Mouse (Mus musculus) left cerebral cortex, postnatal 25 days (tissue): ENCODE data around the gene Tmem108. TPM values are rescaled to one million over a fixed set of nuclear protein-coding genes. Genes with fewer than 3 reads are reported as not detected.

ENCODE experiments used
- DNase-seq, 2 experiments: peaks; one replicate each; pipeline ENCODE4 v3.0.0; 2022; ENCODE audit warnings: low spot score in 2 of 2, mixed read lengths in 1 of 2
- intact Hi-C: fragments of 180-260 bp; cut with DNase I; formaldehyde crosslinking; loops from one replicate; pipeline ENCODE4 v1.15.1; 2025
- total RNA-seq, 2 experiments: library from RNA; stranded (reverse); gene quantifications; 2 replicates each; pipeline ENCODE4 v1.2.3; 2021

The Tmem108 gene
- total RNA-seq, 2 experiments from 2014 or later = 30.4 to 31.4 TPM

DNA sequence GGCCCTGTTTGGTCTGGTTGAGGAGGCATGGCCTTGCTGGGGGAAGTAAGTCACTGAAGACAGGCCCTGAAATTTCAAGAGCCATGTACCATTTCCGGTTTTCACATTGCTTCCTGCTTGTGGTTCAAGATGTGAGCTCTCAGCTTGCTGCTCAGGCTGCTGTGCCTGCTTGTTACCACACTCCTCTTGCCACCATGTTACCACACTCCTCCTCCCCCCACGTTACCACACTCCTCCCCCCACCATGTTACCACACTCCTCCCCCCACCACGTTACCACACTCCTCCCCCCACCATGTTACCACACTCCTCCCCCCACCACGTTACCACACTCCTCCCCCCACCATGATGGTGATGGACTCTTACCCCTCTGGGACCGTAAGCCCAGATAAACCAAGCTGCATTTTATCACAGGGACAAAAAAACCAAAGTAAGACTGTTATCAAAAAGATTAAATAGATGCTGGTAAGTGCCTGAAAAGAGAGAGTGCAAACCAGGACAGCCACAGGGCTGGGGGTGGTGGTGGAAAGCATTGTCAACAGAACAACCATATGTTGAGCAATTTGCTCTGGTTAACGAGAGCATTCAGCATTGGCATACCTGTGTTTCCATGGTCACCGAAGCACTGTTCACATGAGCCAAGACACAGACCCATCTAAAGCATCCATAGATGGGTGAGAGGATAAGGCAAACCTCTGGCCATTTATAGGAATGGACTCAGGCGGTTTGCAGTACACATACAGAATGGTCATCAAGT lies 109.3 kb downstream of the Tmem108 start:
- intact Hi-C loops = no loop called here
- peak; percentile 31 to 62 for DNase-seq

DNA sequence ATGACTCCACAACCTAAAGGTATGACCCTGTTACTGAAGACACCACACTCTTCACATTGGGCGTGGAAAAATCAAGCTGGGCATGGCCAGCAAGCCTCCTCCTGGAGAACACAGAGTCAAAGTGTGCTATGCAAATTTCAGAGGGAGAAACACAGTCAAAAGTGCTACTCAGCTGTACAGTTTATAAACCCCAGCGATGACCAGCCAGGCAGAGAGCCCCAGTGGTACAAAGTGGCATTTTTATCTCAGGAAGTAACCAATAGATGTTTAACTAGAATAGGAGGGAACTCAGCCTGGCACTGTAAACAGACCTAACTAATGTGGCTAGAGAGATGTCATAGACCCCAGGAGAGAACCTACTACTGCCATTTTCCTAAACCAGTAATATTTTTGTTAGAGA lies 115.0 kb downstream of the Tmem108 start:
- intact Hi-C loops = no loop called here
- DNase-seq = no peak

DNA sequence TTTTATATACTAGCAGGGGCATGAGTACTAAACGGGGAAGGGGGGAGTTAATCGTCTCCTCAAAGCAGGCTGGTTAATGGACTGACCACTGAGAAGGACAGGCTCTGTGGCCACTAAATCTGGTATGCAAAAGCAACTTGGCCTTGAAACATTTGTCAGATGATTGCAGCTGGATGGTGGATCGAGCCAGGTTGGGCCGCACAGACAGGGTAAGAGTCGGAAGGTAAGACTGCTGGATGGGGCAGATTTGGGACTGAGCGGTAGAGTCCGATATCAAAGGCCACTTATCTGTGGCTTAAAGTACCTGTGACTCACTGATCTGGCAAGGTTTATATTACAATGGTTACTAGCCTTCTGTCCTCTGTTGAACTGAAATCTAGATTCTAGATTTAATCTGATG lies 115.9 kb downstream of the Tmem108 start:
- intact Hi-C loops = no loop called here
- DNase-seq = no peak

DNA sequence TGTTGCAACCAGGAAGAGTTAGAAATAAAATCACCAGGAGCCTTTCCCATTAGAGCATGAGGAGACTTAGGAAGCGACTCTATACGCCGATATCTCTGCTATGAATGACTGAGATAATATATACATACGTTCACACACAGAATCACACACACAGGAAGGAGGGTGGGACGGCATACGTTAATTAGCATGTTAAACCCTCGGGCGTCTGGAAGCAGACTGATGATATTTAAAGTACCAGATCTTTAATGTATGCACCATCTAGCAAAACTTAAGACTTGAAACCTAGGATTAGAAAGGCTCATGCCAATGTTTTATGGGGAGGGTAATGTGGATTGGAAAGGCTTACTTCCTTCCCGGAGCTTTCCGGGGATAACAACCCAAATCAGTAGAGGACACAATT lies 119.3 kb downstream of the Tmem108 start:
- intact Hi-C loops = no loop called here
- DNase-seq = no peak

DNA sequence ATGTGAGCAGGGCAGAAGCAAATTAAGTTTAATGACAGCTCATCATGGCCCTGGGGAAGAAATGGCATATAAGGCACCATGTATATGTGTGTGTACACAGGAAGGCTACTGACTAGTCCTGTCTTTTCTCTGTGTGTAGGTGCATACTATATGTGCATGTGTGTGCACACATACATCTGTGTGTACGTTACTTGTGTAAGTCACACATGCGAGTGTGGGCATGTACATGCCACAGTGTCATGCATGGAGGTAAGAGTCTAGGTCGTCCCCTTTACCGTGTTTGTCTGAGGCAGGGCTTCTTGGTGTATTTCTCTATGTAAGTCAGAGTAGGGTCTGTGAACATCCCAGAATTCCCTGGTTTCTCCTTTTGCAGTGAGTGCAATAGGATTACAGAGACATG lies 120.3 kb downstream of the Tmem108 start:
- no peak for DNase-seq
- intact Hi-C loops = no loop called here

DNA sequence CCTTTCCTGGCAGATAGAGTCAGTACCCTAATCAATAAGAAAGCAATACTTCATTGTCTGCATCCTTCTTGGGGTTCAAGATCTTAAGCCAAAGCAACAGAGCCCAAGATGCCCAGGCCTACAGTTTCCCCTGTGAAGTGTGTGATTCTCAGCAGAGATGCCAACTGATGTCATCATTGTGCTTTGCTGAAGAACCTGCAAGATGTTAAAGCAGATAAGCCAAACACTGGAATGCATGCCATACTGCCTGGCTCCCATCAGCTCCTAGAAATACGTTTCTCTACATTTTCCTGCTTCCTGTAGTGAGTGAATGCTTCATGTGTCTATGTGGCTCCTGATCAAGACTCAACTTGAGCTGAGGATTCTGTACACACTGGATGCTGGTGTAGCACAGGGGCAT lies 122.2 kb downstream of the Tmem108 start:
- intact Hi-C loops = no loop called here
- DNase-seq = no peak

DNA sequence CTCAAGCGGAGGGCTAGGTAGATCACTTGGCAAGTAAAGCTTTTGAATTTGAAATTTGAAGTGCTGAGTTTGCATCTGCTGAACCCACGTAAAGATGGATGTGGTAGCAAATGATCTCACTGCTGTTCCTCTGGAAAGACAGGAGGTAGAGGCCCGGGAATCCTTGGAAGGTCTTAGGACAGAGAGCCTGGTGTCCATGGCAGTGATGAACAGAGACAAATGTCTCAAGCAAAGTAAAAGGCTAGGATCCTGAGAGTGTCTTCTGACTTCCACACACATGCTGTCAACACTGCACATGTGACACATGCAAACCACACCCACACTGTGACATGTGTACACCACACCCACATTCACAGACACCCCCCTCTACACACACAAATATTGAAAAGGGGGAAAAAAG lies 124.2 kb downstream of the Tmem108 start:
- DNase-seq = no peak
- intact Hi-C loops = no loop called here

DNA sequence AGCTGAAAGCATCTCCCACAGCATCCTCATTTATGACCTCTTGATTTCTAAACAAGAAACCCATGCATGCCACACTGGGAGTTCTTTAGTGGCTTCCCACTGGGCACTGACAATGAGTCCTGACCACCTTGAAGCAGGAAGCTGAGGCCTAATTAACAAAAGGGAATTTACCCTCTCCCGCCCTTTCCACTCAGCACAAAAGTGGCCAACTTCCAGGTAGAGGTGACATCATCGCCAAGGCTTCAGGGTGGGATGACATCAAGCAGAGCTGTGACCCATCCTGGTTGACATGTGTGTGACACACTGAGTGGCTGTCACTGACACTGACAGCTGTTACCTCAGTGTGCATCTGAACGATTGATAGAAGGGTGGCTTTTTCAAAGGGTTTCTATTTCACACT lies 124.8 kb downstream of the Tmem108 start:
- DNase-seq = no peak

DNA sequence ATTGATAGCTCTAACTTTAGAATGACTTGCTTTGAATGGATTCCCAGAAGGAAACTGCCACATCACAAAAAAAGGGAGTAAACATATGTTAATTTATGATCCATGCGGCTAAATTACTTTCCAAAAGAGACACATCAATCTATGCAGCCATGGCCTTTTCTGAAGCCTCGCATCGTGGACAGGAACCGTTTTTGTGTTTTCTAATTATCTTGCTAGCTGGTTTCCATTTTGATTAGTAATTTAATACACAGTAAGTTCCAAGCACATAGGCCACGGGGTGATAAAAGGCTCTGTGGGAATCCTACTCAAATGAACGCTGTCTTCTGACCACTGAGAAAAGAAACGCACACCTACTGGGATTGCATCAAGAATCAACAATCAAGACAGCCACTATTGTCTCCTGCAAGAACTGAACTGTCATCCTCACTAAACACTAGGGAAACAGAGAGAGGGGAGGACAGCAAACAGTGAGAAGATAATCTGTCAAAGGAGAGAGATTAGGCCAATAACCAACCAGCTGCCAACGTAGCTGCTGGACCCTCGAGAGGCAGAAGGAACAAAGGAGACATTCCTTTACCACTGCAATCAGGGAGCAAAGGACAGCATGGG lies 132.7 kb downstream of the Tmem108 start:
- intact Hi-C loops = loop anchor here (5.0 to 10.0 kb wide), 2 partner anchors 63 to 246 kb away; no protein-coding TSS in a partner anchor
- DNase-seq = no peak

More for the DNA sequence above, 124.8 kb downstream of the Tmem108 start:
- intact Hi-C loops = no loop called here

DNA sequence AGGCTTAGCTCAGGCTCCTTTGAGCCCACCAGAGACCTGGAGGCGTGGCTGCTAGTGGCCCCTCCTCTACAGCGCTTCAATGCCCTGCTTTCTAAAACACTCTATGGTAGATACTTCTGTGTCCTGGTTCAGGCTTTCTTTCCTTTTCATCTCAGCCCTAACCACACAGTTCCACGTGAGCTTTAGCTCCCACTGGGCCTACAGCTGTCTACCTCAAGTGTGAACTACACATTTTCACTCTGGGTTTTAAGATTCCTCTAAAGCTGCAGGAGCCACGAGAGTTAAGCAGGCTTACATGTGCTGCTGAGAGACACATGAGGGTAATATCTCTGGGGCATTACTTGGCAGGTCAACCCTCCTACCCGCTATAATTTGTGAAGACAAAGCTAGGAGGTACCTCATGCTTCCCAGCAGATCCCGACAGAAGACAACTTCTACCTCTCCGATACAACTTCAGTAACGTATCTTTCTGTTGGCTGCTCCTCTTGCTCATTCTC lies 134.2 kb downstream of the Tmem108 start:
- intact Hi-C loops = loop anchor here (5.0 to 10.0 kb wide), 2 partner anchors 65 to 247 kb away; no protein-coding TSS in a partner anchor
- no peak for DNase-seq

DNA sequence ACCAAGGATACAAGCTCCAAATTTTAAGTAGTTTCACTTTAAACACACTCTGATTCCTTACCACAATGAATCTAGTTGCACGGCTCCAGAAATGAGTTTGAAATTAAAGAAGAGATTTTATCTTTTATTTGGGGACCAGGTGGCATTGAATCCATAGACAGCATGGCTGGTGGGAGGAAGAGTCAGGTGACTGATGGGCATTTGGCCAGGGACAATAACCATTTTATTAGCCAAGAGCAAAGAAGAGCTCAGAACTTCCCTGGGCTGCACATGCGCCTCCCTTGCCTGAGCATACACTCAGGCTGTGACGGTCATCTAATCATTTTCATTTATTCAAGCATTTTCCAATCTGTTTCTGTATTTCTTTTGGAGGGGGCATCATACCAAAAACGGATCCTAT lies 135.5 kb downstream of the Tmem108 start:
- intact Hi-C loops = loop anchor here (5.0 to 10.0 kb wide), 2 partner anchors 66 to 249 kb away; no protein-coding TSS in a partner anchor
- DNase-seq = no peak

DNA sequence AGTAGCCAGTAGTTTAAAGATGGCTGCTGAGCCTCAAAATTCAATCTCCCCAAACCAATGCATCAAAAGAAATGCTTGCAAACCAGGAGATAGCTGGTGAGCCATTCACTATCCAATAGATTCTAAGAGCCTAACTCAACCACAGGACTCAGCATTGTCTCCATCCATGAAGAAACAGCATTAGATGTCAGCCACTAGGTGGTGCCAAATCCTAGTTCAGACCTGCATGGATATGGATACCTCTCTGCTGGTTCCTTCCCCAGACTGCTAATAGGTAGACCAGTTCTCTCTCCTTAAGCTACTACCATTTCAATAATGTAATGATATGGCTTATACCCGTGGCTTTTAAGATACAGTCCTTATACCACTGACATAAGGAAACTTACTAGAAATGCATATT lies 137.0 kb downstream of the Tmem108 start:
- peak; percentile 74 to 86 for DNase-seq
- intact Hi-C loops = loop anchor here (1.0 to 10.0 kb wide), 5 partner anchors 68 to 372 kb away; no protein-coding TSS in a partner anchor

DNA sequence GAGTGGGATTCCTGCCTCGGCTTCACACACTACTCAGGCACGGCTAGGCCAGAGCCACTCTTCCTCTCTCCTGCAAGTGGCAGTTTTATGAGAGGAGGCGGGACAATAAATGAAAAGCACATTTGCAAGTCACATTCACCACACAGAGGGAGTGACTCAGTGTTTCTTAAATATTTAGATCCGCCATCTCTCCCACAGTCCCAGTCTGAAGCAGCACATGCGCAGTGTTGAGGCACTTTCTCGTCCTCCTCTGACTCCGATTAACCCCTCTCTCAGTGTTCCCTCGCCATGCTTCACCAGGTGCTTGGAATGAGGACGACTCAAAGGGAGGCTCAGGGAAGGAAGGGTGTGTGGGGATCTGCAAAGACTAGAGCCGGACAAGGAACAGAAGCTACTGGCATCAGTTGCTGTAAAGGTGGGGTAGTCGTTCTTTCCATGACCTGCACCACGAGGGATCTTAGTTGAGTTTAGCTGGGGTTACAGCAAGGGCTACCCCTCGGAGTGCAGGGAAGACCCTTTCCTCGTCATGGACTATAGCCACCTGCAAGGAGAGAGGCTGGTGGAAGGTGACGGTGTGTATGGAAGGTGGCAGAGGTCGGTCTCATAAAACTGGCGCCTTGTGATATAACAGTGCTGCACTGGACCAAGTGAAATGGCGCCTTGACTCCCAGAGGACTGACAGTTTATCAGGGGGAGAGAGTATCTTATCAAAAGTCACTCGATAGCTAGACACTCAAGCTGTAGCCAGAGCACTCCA lies 137.9 kb downstream of the Tmem108 start:
- intact Hi-C loops = loop anchor here (1.0 to 10.0 kb wide), 4 partner anchors 129 to 373 kb away; no protein-coding TSS in a partner anchor
- peak; percentile 50 to 88 for DNase-seq

DNA sequence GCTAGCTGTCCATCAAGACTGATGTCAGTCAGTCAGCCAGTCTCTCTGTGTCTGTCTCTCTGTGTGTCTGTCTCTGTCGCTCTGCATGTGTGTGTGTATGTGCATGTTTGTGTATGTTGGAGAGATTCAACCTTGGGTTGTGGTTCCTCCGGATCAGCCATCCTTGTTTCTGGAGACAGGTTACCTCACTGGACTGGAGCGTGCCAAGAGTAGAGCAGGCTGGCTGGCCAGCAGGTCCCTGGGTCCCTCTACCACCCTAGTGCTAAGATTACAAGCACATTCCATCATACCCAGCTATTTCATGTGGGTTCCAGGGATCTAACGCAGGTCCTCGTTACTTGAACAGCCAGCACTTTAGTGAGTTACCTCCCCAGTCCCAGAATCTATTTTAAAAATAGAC lies 138.6 kb downstream of the Tmem108 start:
- DNase-seq = no peak
- intact Hi-C loops = loop anchor here (10.0 kb wide), 1 partner anchor 252 kb away; no protein-coding TSS in a partner anchor

DNA sequence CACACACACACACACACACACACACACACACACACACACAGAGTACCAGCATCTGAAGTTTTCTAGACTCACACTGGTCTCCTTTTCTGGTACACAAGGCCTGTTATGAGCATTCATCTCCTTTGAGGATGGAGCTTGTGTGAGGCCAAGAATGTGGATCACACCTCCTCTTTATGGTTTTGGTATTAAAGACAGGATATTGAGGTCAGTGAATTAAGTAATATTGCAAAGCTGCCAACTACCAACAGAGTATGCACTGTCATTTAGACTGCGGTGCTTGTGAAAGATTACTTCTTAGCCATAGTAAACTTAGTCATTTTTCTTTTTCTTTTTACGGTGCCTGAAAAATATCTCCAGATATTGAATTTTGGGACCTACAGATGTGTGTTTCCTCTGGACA lies 139.8 kb downstream of the Tmem108 start:
- no peak for DNase-seq
- intact Hi-C loops = loop anchor here (10.0 kb wide), 1 partner anchor 253 kb away; no protein-coding TSS in a partner anchor

DNA sequence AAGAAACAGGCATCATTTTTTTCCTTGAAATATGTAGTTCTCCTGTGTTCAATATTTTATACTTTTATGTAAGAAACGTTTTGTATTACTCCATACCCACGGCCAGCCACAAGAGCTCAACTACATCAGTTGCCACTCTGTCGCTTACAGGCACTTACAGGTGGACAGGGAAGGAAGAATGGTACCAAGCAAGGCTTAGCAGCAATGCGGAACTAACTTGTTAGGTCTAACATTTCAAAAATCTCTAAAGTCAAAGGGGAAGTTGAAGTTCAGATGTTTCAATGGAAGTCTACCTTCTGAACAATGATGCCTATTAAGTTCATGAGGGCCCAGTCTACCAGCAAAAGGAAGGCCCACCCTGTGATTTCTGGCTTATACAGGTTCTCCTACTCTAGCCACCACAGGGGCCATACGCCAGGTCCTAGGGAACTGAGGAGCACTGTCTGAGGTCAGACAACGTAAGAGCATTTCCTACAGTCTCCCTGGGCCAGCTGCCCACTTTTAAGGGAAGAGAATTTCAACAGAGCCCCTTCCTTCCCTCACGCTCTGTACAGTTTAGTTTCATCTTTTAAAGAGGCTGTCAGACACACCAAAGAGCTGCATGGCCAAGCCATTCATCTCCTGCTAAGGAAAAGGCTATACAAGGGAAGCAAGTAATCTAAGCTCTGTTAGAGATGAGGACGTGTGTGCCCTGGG lies 141.0 kb downstream of the Tmem108 start:
- intact Hi-C loops = loop anchor here (10.0 kb wide), 1 partner anchor 254 kb away; no protein-coding TSS in a partner anchor
- no peak for DNase-seq

DNA sequence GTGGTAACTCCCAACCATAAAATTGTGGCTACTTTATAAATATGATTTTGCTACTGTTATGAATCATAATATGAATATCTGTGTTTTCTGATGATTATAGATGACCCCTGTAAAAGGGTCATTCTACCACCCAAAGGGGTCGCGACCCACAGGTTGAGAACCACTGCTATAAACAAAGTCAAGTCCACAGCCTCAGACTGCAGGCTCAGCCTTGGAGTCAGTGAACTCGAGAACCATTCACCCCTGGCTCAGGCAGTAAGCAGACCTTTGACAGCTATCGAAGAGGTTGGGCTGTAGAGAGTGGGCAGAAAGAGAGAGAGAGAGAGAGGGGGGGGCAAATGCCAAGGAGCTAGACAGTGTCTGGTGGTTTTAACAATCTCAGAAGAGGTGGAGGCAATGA lies 147.4 kb downstream of the Tmem108 start:
- DNase-seq = no peak
- intact Hi-C loops = no loop called here

DNA sequence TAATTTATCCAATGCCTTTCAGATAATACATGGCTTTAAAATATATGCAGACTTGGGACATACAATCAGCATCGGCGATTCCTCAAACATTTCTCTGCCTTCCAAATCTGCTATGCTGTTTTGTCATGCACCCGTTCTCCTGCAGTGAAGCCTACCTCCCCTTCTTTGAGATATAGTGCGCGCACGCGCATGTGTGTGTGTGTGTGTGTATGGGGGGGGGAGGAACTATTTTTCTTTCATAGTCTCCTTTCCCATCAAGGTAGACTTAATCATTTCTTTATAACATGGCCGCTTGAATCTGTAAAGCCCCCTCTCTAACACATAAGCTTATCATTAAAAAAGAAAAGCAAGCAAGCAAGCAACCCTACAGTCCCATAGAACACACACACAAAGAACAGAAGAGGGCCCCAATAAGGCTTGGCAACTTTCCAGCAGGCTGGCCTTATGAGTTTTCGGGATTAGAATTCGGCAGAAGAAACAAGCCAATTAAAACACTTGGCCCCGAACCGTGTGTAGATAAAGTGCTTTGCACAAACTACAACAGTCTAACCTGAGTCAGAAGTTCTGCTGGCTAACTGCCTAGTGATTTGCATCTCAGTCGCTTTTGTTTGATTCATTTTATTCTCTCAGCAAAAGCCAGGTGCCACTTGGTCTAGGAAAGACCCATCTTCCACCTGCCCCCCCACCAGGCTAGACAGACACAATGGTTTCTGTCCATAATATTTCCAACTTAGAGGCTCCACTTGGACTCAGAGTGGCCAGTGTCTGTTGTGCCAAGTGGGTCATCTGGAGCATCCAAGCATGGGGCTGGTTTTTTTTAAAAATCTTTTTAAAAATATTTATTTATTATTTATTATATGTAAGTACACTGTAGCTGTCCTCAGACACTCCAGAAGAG lies 153.2 kb downstream of the Tmem108 start:
- intact Hi-C loops = no loop called here
- no peak for DNase-seq
